Mouse (Mus musculus) CH12.LX (cell line): ENCODE data around the gene Tyrobp. TPM values are rescaled to one million over a fixed set of nuclear protein-coding genes. Genes with fewer than 3 reads are reported as not detected.

Experiments
- DNase-seq: peaks from one replicate; pipeline ENCODE4 v3.0.0-alpha.2; 2013; ENCODE audit errors: extremely low read depth
- H3K27ac ChIP-seq: 2 replicates; pipeline ENCODE4 v1.5.1; 2012; ENCODE audit warnings: low read depth, mild to moderate bottlenecking, control low read depth, moderate library complexity; ENCODE audit not compliant: insufficient read depth
- H3K27me3 ChIP-seq: replicated peaks from 2 replicates; pipeline ENCODE3; 2012; ENCODE audit warnings: inconsistent platforms
- H3K36me3 ChIP-seq, 2 experiments: replicated peaks in 1 of 2; 2 replicates each; pipeline versions ENCODE3 to v1.6.1; 2012; ENCODE audit warnings: inconsistent platforms in 1 of 2, low read length in 1 of 2, mild to moderate bottlenecking in 1 of 2, mixed read lengths in 1 of 2, moderate library complexity in 1 of 2; ENCODE audit not compliant: control insufficient read depth in 1 of 2, insufficient read depth in 1 of 2
- H3K4me1 ChIP-seq, 2 experiments: 2 replicates each; pipeline ENCODE4 v1.6.1; 2012; ENCODE audit warnings: inconsistent platforms in 1 of 2, moderate library complexity in 1 of 2; ENCODE audit not compliant: insufficient read depth in 2 of 2, control insufficient read depth in 1 of 2
- H3K4me2 ChIP-seq: 2 replicates; pipeline ENCODE4 v1.6.1; 2012; ENCODE audit warnings: low read depth, mild to moderate bottlenecking, control low read depth; ENCODE audit not compliant: poor library complexity, insufficient read depth, severe bottlenecking
- H3K4me3 ChIP-seq, 3 experiments: fragments of 150-350 bp in 1 of 3; sonication (generic) in 1 of 3; replicated peaks in 1 of 3; 2 replicates each; pipeline versions ENCODE3 to v1.5.1; 2011 to 2012; ENCODE audit warnings: low read depth in 2 of 3, low read length in 2 of 3, mild to moderate bottlenecking in 2 of 3, moderate library complexity in 2 of 3, control low read depth in 1 of 3, improper control_type of control experiment in 1 of 3, inconsistent platforms in 1 of 3, mixed read lengths in 1 of 3; ENCODE audit not compliant: poor library complexity in 1 of 3
- H3K79me2 ChIP-seq: replicated peaks from 2 replicates; pipeline ENCODE4 v1.6.1; 2012; ENCODE audit warnings: mild to moderate bottlenecking, moderate library complexity; ENCODE audit not compliant: control insufficient read depth, poor library complexity, insufficient read depth, severe bottlenecking; ENCODE audit errors: extremely low read depth
- H3K9ac ChIP-seq: 2 replicates; pipeline ENCODE4 v1.6.1; 2012; ENCODE audit warnings: low read depth, mild to moderate bottlenecking, control low read depth, moderate library complexity; ENCODE audit not compliant: insufficient read depth
- H3K9me3 ChIP-seq: replicated peaks from 2 replicates; pipeline ENCODE3; 2012; ENCODE audit warnings: low read length, inconsistent platforms, mixed read lengths
- BHLHE40 ChIP-seq: IDR thresholded peaks from 2 replicates; pipeline ENCODE4 v1.6.1; 2011; ENCODE audit warnings: mild to moderate bottlenecking, low read depth, low read length, improper control_type of control experiment
- CHD1 ChIP-seq: IDR thresholded peaks from 2 replicates; pipeline ENCODE4 v1.6.1; 2012; ENCODE audit warnings: low read depth, low read length, improper control_type of control experiment, inconsistent platforms
- E2F4 ChIP-seq: IDR thresholded peaks from 2 replicates; pipeline ENCODE4 v1.6.1; 2011; ENCODE audit warnings: low read depth, low read length, improper control_type of control experiment; ENCODE audit not compliant: insufficient replicate concordance
- IRF4 ChIP-seq: IDR thresholded peaks from 2 replicates; pipeline ENCODE4 v1.6.1; 2014; ENCODE audit warnings: low read depth, mild to moderate bottlenecking, inconsistent platforms, low read length, improper control_type of control experiment
- JUN ChIP-seq: IDR thresholded peaks from 2 replicates; pipeline ENCODE4 v1.6.1; 2011; ENCODE audit warnings: low read depth, mild to moderate bottlenecking, low read length, improper control_type of control experiment, moderate library complexity; ENCODE audit not compliant: insufficient read depth
- MAFK ChIP-seq: IDR thresholded peaks from 2 replicates; pipeline ENCODE4 v1.6.1; 2011; ENCODE audit warnings: low read length, improper control_type of control experiment; ENCODE audit not compliant: insufficient replicate concordance
- MAX ChIP-seq: IDR thresholded peaks from 2 replicates; pipeline ENCODE4 v1.6.1; 2011; ENCODE audit warnings: low read length, improper control_type of control experiment
- MYC ChIP-seq: IDR thresholded peaks from 2 replicates; pipeline ENCODE4 v1.6.1; 2011; ENCODE audit warnings: low read depth, mild to moderate bottlenecking, improper control_type of control experiment, low read length
- NRF1 ChIP-seq: IDR thresholded peaks from 2 replicates; pipeline ENCODE4 v1.6.1; 2014; ENCODE audit warnings: low read depth, mild to moderate bottlenecking, inconsistent platforms, low read length, improper control_type of control experiment, moderate library complexity
- PAX5 ChIP-seq: IDR thresholded peaks from 2 replicates; pipeline ENCODE4 v1.6.1; 2012; ENCODE audit warnings: low read length, inconsistent platforms, mixed read lengths
- POLR2AphosphoS2 ChIP-seq: IDR thresholded peaks from 2 replicates; pipeline ENCODE4 v1.6.1; 2011; ENCODE audit warnings: low read depth, low read length, improper control_type of control experiment
- SMC3 ChIP-seq: IDR thresholded peaks from 2 replicates; pipeline ENCODE4 v1.6.1; 2011; ENCODE audit warnings: low read depth, low read length, improper control_type of control experiment
- UBTF ChIP-seq: IDR thresholded peaks from 2 replicates; pipeline ENCODE4 v1.6.1; 2012; ENCODE audit warnings: low read depth, mild to moderate bottlenecking, inconsistent platforms, low read length, improper control_type of control experiment, moderate library complexity
- USF1 ChIP-seq: IDR thresholded peaks from 2 replicates; pipeline ENCODE4 v1.6.1; 2014; ENCODE audit warnings: low read depth, mild to moderate bottlenecking, inconsistent platforms, low read length, improper control_type of control experiment
- ZC3H11A ChIP-seq: IDR thresholded peaks from 2 replicates; pipeline ENCODE4 v1.6.1; 2012; ENCODE audit warnings: low read depth, mild to moderate bottlenecking, inconsistent platforms, low read length, improper control_type of control experiment
- ZMIZ1 ChIP-seq: IDR thresholded peaks from 2 replicates; pipeline ENCODE4 v1.6.1; 2012; ENCODE audit warnings: low read depth, mild to moderate bottlenecking, inconsistent platforms, low read length, improper control_type of control experiment
- ZNF384 ChIP-seq: IDR thresholded peaks from 2 replicates; pipeline ENCODE4 v1.6.1; 2012; ENCODE audit warnings: low read depth, low read length, improper control_type of control experiment, inconsistent platforms
- dilution Hi-C: fragments of 300-500 bp; cut with MboI; formaldehyde crosslinking; loops from 2 replicates; pipeline ENCODE4 v1.14.3; 2020; ENCODE audit warnings: low sequenced_read_pairs; ENCODE audit not compliant: extremely low pct_unique_long_range_greater_than_20kb, extremely low pct_ligation_motif_present
- in situ Hi-C: fragments of 300-500 bp; cut with MboI; formaldehyde crosslinking; loops from 3 replicates; pipeline ENCODE4 v1.14.3; 2019; ENCODE audit warnings: low sequenced_read_pairs, low pct_ligation_motif_present, low pct_unique_long_range_greater_than_20kb, mixed read lengths
- polyA plus RNA-seq: library from polyadenylated mRNA; unstranded; fragments of >175 nt; gene quantifications from 2 replicates; pipeline ENCODE4 v1.2.1, GENCODE M21; 2012; ENCODE audit warnings: low read depth; ENCODE audit not compliant: insufficient read length
- total RNA-seq, 2 experiments: library from RNA; depleted of rRNA; stranded (reverse); fragments of 300-350 nt in 1 of 2; fragments of >200 nt in 1 of 2; gene quantifications; 2 replicates each; pipeline ENCODE4 v1.2.3; 2012 to 2014

Gene Tyrobp
- total and polyA plus RNA-seq, 3 experiments: 4.2 to 18.9 (median 13.0) TPM

DNA sequence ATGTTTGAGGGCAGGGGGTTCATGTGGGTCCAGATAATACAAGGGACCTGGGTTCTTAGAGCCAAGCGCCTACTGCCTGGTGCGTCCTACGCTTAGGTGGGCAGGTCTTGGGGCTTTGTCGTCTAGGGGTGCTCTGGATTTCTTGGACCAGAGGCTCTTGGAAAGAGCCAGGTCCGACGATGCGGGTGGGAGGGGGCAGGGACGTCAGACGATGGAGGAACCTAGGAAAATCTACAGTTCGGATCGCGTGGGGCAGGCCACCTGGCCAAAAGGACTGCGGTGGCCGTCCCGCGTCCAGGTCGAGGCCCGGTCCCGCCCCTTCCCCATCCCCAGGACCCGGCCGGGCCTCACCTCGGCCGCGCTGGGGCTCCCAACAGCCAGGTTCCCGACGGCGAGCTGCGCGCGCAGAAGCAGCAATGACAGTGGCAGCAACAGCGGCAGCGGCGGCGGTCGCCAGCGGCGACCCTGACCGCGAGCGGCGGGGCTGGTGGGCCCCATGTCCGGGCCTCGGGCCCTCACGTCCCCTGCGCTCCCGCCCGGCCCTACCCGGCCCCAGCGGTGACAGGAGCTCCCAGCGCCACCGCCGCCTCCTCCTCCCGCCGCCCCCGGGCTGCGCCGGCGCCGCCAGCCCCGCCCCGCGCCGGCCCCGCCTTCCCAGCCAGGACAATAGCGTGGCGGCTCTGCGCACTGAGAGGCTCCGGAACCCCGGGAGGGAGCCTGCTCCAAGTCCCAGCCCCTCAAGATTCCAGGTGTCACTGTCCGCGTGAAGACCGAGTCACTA lies 31.6 kb downstream of the Tyrobp start, which contains the start of gene Aplp1:
TSS of gene Aplp1 (minus strand) at position 565 of the 781 bp plus-strand sequence.
- Histone ChIP-seq H3K4me3 (peak within 1 kb of the TSS in 1 of 3 experiments; percentile 39), H3K27ac (no peak within 1 kb of the TSS), H3K27me3 (peaks cover 64% of the 10 kb centered on the region), H3K9ac (0 out of 2 replicates have a peak within 1 kb of the TSS, but pooled peaks have one; percentile 18)
- TF ChIP-seq ZNF384: no peak
- no peak for TF ChIP-seq MAFK
- TF ChIP-seq MAX: no peak
- no peak for TF ChIP-seq IRF4
- TF ChIP-seq NRF1: peak; percentile 39; the same call in 1 of the 2 replicates
- no peak for TF ChIP-seq PAX5
- TF ChIP-seq BHLHE40: no peak
- TF ChIP-seq CHD1: no peak
- TF ChIP-seq, all 38 proteins: peak for 1
- no peaks in the 10 kb centered on the region for H3K36me3 ChIP-seq
- peak within 1 kb of the TSS; percentile 16; the same call in 1 of the 2 replicates for H3K4me2 ChIP-seq
- H3K79me2 ChIP-seq: no peaks in the 10 kb centered on the region
- H3K9me3 ChIP-seq: peaks cover 38% of the 10 kb centered on the region
- no peaks in the 10 kb centered on the region for H3K4me1 ChIP-seq
- DNase-seq: no peak
- dilution Hi-C loops: no loop called here
- in situ Hi-C loops: loop anchor here (10.0 kb wide), 1 partner anchor 50 kb away; the partner anchor contains the start of gene Prodh2

DNA sequence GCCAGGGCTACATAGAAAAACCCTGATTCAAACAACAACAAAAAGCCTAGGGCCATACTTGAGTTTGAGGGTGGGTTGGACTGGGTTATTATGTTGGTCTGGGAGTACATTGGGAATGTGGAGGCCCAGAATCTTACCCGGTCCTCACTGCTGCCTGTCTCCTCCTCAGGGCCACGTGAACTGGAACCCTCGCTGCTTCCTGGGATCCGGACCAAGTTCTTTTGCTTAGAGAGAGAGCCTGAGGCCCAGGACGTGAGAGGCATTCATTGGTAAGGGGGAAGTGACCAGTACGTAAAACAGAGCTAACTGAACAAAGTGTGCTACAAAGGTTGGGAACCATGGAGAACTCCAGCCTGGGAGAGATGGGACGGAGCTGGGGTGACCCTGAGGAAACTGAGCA lies 36.7 kb downstream of the Tyrobp start:
- in situ Hi-C loops: no loop called here
- H3K27me3 ChIP-seq: peaks cover 69% of the 10 kb centered on the region
- no peak for TF ChIP-seq ZMIZ1
- TF ChIP-seq ZC3H11A: no peak

DNA sequence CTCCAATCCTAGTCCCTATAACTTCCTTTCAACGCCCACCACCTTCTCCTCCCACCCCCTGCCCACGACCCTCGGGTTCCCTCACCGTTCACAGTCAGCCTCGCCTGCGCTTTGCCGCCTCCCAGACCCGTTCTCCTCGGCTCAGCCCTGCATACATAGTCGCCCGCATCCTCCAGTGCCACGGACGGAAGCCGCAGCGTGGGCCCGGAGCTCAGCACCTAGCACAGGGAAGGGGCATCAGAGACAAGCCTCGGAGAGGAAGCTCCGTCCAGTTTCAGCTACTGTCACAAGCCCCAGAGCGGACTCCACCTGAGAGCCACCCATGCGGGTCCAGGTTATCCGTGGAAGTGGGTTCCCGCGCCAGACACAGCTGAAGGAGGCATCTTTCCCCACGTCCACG lies 39.8 kb downstream of the Tyrobp start:
- peaks cover 84% of the 10 kb centered on the region for H3K27me3 ChIP-seq
- in situ Hi-C loops: no loop called here
- no peak for DNase-seq
- TF ChIP-seq MAFK (no peak), JUN (no peak), SMC3 (no peak), UBTF (no peak), E2F4 (no peak), POLR2AphosphoS2 (no peak), USF1 (no peak), MYC (no peak)
- no peaks in the 10 kb centered on the region for H3K79me2 ChIP-seq
- peak overlapping the region in 1 of 3 experiments; percentile 11 for H3K4me3 ChIP-seq
- peaks cover 16 to 31% of the 10 kb centered on the region in 2 experiments for H3K4me1 ChIP-seq
- peaks cover under 1% of the 10 kb centered on the region for H3K9me3 ChIP-seq
- dilution Hi-C loops: no loop called here
- H3K9ac ChIP-seq: no peak overlapping the region
- H3K4me2 ChIP-seq: peak overlapping the region; percentile 70
- no peak overlapping the region for H3K27ac ChIP-seq
- no peaks in the 10 kb centered on the region for H3K36me3 ChIP-seq

More for the DNA sequence above, 36.7 kb downstream of the Tyrobp start:
- Histone ChIP-seq H3K79me2 (no peaks in the 10 kb centered on the region), H3K9ac (no peak overlapping the region), H3K4me1 (peaks cover 13 to 14% of the 10 kb centered on the region in 2 experiments), H3K9me3 (peaks cover 28% of the 10 kb centered on the region), H3K4me2 (no peak overlapping the region), H3K27ac (no peak overlapping the region), H3K4me3 (no peak overlapping the region), H3K36me3 (no peaks in the 10 kb centered on the region)
- DNase-seq: no peak
- dilution Hi-C loops: no loop called here
